Mouse (Mus musculus) cortical plate, adult 2 months (tissue): ENCODE measurements around the gene Carmil1. TPM values are rescaled to one million over a fixed set of nuclear protein-coding genes. Genes with fewer than 3 reads are reported as not detected.

Experiments
- H3K27ac ChIP-seq: fragments of 200-500 bp; 2 replicates; pipeline ENCODE4 v1.5.1; 2012; ENCODE audit warnings: low read length, control low read depth, inconsistent platforms; ENCODE audit not compliant: insufficient read depth
- H3K4me1 ChIP-seq: fragments of 200-500 bp; 2 replicates; pipeline ENCODE4 v1.6.1; 2011; ENCODE audit warnings: low read length; ENCODE audit not compliant: control insufficient read depth, insufficient read depth
- H3K4me3 ChIP-seq: fragments of 200-500 bp; 2 replicates; pipeline ENCODE4 v1.5.1; 2011; ENCODE audit warnings: mild to moderate bottlenecking, low read length, control low read depth; ENCODE audit not compliant: insufficient read depth
- CTCF ChIP-seq: fragments of 200-500 bp; IDR thresholded peaks from 2 replicates; pipeline ENCODE4 v1.5.1; 2011; ENCODE audit warnings: mild to moderate bottlenecking, control low read depth, low read length; ENCODE audit not compliant: insufficient read depth; ENCODE audit errors: extremely low read depth
- POLR2A ChIP-seq: fragments of 200-500 bp; IDR thresholded peaks from 2 replicates; pipeline ENCODE4 v1.6.1; 2011; ENCODE audit warnings: mild to moderate bottlenecking, low read length, control low read depth; ENCODE audit not compliant: insufficient read depth; ENCODE audit errors: extremely low read depth
- polyA plus RNA-seq: library from polyadenylated mRNA; depleted of rRNA; stranded (reverse); fragments of >200 nt; gene quantifications from 2 replicates; pipeline ENCODE4 v1.2.3, GENCODE M21; 2012

The Carmil1 gene
- polyA plus RNA-seq, 1 experiment: 21.5 TPM

DNA sequence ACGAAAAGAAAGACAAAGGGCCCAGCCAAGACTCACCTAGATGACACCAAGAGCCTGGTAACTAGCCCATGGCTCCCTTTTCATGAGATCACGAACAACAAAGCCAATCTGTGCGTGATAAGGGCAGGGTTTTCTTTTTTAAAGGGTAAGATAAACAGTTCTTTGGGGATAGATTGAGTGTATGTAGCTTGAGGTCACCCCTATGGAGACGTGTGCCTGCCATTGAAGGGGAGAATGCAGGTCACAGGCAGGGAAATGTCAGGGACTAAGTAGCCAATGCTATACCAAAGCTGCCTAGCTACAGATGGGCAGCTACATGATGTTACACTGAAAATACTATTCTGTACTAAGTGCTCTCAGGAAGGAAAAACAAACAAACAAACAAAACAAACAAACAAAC is 120.6 kb downstream of the Carmil1 start:
- TF ChIP-seq POLR2A (no peak), CTCF (no peak)
- Histone ChIP-seq H3K4me1 (peaks cover 4% of the 10 kb centered on the region; the same call in 1 of the 2 replicates), H3K27ac (no peak overlapping the region), H3K4me3 (no peak overlapping the region)

DNA sequence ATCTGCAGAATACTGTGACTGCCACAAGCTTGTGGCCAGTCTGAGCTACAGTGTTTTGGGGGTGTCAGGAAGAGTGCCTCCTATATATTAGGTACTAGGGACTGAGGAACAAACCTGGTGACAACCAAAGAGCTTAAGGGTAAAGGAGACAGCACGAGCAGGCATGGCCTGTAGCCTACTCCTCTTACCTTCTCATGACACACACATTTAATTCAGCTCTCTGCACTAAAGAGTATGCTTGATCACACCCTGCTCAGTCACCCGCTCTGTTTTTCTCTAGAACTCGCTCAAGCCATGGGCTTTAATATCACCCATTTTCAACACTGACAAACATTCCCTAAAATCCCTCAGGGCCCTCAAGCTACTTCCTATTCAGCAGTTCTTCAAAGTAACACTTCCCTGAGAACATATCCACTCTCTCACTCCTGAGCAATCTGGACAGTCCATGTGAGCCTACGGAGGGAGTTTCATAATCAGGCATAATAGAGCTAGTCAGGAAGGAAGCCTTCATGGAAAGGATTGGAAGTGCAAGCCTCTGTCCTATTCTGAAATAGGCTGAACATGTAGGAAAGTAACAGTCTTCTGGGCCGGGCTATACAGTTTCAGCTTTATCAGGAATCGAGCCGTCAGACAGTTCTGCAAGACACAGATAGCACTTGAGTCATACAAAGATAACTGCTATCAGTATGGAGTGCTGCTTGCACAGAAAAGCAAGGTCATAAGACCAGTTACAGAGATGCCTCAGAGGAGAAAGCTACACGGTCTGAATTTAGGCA is 121.2 kb downstream of the Carmil1 start:
- no peak overlapping the region for H3K27ac ChIP-seq
- no peak overlapping the region for H3K4me3 ChIP-seq
- H3K4me1 ChIP-seq: peaks cover 4% of the 10 kb centered on the region; the same call in 1 of the 2 replicates
- TF ChIP-seq POLR2A: no peak
- no peak for TF ChIP-seq CTCF

DNA sequence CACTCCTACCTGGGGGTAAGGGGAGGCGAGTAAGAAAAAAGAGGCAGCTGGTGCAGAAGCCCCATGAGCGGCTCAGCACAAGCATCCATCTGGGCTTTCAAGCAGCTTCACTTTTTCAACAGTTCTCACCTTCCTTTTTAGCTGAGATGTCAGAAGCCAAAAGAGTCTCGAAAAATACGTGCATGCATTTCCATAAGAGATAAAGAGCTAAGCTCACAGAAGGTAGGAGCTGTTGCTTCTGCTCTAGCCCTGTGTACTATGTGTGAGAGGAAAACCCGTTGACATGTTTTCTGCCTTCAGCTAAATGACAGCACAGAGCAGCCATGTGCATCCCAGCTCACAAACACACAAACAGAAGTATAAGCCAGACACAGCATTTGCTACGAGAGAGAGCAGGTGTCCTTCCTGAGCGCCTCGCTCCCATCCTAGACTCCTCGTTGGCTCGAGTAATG is 123.0 kb downstream of the Carmil1 start:
- no peak overlapping the region for H3K4me3 ChIP-seq
- H3K27ac ChIP-seq: no peak overlapping the region
- TF ChIP-seq POLR2A: no peak
- no peak for TF ChIP-seq CTCF
- peaks cover 6% of the 10 kb centered on the region; the same call in 1 of the 2 replicates for H3K4me1 ChIP-seq

DNA sequence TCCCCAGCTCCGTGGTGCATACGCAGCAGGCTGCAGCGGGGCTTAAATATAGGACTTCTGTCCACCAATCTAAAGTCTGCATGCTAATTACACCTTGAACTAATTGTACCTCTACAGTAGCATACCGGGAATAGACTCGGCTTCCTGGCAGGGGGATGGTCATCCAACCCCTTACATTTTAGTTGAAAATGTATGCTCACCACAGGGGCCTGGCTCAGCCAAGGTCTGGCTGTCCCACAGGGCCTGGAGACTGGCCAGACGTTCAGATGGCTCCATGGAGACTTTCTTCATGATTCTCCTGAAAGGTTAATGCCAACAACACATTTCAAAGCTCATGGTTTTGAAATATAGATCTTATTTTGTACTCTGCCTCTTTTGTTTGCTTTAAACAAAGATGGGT is 125.4 kb downstream of the Carmil1 start:
- Histone ChIP-seq H3K4me3 (no peak overlapping the region), H3K4me1 (peaks cover 6% of the 10 kb centered on the region; the same call in 1 of the 2 replicates), H3K27ac (no peak overlapping the region)
- TF ChIP-seq POLR2A: no peak
- no peak for TF ChIP-seq CTCF

DNA sequence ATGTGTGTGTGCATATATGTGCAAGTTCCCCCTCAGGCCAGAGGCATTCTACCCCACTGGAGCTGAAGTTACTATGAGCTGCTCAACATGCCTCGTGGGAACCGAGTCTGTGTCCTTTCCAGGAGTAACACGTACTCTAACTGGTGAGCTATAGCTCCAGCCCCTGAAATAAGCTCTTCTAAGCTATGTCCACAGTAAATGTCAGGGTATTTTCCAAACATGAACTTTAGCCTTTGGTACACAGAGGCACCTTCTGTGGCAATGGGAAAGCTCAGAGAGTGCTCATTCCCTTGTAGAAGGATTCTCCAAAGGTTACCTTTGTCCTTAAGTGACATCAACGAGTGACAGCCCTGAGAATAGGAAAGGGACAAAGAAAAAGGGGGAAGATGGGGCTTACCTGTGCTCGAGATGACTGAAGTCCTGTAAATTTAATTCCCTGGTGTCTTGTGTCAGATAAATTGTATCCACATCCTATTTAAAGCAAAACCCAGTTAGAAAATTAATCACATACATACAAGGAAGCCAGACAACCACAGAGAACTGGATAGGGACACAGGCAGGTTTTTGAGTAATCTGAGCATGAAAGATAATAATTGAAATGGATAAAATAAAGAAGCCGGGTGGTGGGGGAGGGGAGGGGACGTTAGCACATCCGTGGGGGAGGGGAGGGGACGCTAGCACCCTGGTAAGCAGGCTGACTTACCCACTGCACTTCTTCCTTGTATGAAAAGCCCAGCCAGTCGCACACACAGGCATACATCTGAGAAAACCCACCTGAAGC is 126.1 kb downstream of the Carmil1 start:
- Histone ChIP-seq H3K27ac (no peak overlapping the region), H3K4me1 (peaks cover 6% of the 10 kb centered on the region; the same call in 1 of the 2 replicates), H3K4me3 (no peak overlapping the region)
- TF ChIP-seq POLR2A (no peak), CTCF (no peak)

DNA sequence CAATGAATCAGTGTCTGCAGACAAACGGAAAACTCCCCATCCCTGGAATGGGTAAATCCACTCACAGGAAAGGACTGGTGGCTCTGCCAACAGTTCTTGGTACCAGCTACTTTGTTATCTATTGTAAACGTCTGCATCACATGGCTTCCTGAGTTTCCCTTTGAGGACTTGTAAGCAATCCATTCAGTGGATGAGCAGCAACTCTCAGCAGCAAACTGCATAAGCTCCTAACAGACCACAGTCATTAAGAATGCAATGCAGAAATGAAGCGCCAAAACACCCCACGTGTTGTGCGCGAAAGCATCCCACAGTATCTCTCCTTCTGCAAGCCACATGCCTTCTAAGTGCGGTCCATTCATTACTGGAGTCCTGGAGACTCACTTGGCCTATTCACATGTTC is 128.0 kb downstream of the Carmil1 start:
- Histone ChIP-seq H3K27ac (no peak overlapping the region), H3K4me1 (peaks cover 3% of the 10 kb centered on the region; the same call in 1 of the 2 replicates), H3K4me3 (no peak overlapping the region)
- no peak for TF ChIP-seq CTCF
- no peak for TF ChIP-seq POLR2A

DNA sequence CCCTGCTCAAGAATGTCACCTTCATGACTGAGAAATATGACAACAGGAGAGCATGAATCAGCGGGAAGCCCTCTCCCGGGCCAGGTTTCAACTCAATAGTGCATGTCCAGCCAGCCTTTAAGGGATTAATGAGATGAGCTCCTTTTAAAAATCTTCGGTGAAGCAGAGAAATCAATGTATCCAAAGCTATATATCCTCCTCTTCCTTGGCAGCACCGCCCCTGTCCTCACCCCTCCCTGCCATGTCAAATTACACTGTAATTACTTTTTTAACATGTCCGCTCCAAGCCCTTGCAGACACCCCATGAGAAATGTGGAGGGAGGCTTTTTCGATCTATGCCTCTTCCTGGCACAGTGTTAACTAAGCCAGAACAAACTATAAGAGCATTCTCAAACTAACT is 129.3 kb downstream of the Carmil1 start:
- peaks cover 3% of the 10 kb centered on the region; the same call in 1 of the 2 replicates for H3K4me1 ChIP-seq

DNA sequence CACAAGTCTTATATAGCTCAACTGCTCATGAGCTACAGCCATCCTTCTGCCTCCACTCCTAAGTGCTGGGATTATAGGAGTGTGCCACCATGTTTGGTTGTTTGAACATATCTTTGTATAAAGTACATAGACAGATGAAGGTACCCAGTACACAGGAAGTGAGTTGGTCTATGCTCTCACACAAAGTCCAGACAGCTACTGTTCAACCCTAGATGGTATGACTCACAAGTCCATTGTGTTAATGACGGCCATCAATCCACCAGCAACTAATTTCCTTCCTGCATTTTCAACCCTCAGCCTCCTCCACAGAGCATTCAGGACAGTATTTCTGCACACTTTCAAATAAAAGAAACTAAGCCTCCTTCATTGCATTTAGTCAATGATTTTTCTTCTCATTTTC is 132.0 kb downstream of the Carmil1 start:
- Histone ChIP-seq H3K27ac (no peak overlapping the region), H3K4me1 (peaks cover 3% of the 10 kb centered on the region; the same call in 1 of the 2 replicates), H3K4me3 (no peak overlapping the region)
- no peak for TF ChIP-seq CTCF

More for the DNA sequence above, 129.3 kb downstream of the Carmil1 start:
- no peak overlapping the region for H3K4me3 ChIP-seq
- TF ChIP-seq POLR2A: no peak
- no peak for TF ChIP-seq CTCF
- no peak overlapping the region for H3K27ac ChIP-seq

DNA sequence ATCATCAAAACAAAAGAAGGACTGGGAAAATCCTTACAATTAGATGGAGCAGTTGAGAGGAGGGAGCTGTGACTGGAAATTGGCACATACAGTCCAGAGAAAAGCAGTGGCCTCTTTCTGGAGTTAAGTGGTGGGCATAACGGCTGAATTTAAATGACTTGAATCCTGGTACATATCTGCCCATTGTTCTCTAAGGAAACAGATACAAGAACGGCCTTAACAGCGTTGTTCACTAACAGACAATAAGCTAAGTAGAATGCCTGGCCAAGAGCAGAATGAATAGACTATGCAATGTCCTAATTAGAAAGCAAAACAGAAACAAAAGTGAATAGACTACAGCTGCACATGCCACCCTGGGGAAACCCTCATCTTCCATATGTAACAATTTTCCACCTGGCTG is 133.6 kb downstream of the Carmil1 start:
- H3K4me1 ChIP-seq: no peaks in the 10 kb centered on the region
- H3K4me3 ChIP-seq: no peak overlapping the region
- TF ChIP-seq CTCF: no peak
- no peak overlapping the region for H3K27ac ChIP-seq

DNA sequence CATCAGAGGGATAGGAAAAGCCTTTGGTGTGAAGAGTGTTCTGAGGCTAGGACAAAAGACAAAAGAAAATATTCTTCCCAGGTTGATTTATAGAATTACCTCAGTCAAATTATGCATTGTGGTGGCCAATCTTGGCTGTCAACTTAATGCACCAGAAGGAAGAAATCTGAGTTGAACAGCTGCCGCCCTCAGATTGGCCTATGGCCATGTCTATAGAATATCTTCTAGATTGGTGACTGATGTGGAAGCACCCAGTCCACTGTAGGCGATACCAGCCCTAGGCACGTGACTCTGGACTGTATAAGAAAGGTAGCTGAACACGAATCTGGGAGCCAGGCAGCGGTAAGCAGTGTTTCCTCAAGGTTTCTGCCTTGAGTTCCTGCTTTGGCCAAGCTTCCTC is 134.1 kb downstream of the Carmil1 start:
- TF ChIP-seq POLR2A (no peak), CTCF (no peak)
- no peak overlapping the region for H3K4me3 ChIP-seq
- no peak overlapping the region for H3K27ac ChIP-seq
- no peaks in the 10 kb centered on the region for H3K4me1 ChIP-seq
